Mouse (Mus musculus) c-Kit-negative CD71-positive TER-119-positive erythroid progenitor cells, embryonic 14.5 days (primary cell): Measurements from ENCODE around the gene Olfr180.

Experiments
- DNase-seq: peaks from one replicate; pipeline ENCODE4 v3.0.0-alpha.2; 2013; ENCODE audit warnings: low read depth, low spot score

The Olfr180 gene

GRCm38 (mm10) chr16:58929292-58929691, at the start of gene Olfr180:
Gene Olfr180 (minus strand): TSS chr16:58929392.
- no peak for DNase-seq

DNA sequence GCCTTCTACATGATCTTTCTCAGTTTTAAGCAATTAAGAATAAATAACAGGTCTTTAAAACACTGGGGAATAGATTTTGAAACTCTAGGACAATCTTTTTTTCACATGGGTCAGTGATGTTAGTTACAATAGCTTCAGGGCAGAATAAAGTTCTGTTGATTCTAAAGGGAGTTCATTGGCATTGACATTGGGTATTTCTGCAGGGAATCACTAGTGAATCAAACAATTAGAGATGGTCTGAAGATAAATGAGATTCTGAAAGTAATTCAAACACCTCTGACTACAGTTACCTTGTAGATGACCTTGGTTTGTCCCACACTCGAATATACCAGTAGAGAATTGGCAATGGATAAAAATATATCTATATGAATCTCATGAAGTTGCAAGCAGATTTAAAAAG, 537 bp downstream of the Olfr180 start, which contains the start of gene Olfr181:
Gene Olfr181 (minus strand): TSS at position 101 of the 400 bp plus-strand sequence.
- DNase-seq, result no peak

DNA sequence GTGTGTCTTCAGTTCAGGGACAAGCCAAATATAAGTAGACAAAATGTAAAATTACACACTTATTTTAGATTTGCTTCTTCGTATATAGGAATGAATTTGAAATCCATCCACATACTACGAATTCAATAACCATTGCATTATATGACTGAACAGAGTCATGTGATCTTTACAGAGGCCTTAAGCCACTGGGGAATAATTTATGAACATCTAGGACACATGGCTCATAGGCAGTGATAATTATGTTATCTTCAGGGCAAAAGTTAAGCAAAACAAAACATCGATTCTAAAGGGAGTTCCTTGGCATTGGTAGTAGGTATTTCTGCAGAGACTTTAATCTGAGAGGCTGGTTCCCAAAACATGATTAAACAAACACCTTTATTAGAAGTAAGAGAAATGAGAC, 37.2 kb downstream of the Olfr180 start, which contains the start of gene Olfr178:
Gene Olfr178 (minus strand): TSS at position 101 of the 400 bp plus-strand sequence.
- no peak for DNase-seq

GRCm38 (mm10) chr16:58884416-58884815, 44.8 kb downstream of the Olfr180 start:
- DNase-seq, result no peak

GRCm38 (mm10) chr16:58874668-58875067, 54.5 kb downstream of the Olfr180 start, which contains the start of gene Olfr177:
Gene Olfr177 (minus strand): TSS chr16:58874768.
- no peak for DNase-seq
